Mouse (Mus musculus): ENCODE results near the gene Hmg20b.
A peak's percentile ranks its signal among the peaks of the same experiment; 100 is the strongest.

Hmg20b gene

DNA sequence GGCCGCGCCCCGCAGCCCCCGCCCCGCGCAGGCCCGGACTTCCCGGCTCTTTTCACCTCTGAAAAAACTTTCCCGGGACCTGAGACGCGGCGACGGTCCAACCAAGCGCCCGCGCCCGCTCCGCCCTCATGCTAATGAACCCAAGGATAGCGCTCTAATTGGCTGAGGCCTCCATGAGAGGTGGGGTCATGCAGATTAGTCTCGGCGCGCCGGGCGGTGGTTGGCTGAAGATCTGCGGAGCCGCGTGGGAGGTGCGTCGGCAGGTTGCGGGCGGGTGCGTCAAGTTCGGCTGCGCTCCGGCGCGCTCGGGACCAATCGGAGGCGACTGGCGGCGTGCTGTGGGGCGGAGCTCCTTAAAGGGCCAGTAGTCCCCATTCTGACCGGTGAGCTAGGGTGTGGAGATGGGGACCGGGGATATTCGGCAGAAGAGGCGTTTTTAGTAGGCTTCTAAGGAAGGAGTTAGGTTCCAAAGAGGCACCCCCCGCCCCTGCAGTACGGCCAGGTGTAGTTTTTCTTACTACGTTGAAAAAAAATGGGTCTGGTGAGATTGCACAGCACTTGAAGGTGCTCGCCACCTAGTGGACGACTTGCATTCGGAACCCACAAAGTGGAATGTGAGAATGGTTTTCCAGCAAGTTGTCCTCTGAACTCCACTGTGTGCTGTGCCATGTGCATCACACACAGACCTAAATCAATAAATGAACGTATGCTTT is at the start of gene Hmg20b:
Hmg20b (minus strand) TSS at position 130 of the 713 bp plus-strand sequence.
- DNase-seq (ENCODE audit: low spot score in 2 of 2), result peak; percentile 99 to 100

DNA sequence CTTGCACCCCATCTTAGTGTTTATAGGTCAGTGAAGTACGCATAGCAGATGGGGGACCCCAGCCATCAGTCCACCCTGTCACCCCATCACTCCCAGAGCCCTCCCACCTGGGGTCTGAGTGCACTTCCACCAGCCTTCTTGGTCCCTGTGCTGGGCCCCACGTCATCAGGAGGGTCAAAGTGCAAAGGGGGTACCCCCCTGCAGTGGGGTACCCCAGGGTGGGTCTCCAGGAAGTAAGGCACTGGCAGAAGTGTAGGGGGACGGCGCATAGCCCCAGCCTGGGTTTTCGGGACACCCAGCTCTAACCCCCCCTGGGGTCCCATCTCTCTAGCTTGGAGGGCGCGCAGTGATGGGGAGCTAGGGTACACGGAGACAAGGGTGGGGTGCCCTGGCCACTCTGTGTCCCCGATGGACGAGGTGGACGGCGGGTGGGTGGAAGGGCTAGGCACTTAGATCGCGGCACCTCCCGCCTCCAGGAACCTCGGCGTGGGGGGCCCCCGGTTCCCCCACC is 49.6 kb upstream of the Hmg20b start:
- DNase-seq (ENCODE audit: low spot score in 2 of 2), result no peak

DNA sequence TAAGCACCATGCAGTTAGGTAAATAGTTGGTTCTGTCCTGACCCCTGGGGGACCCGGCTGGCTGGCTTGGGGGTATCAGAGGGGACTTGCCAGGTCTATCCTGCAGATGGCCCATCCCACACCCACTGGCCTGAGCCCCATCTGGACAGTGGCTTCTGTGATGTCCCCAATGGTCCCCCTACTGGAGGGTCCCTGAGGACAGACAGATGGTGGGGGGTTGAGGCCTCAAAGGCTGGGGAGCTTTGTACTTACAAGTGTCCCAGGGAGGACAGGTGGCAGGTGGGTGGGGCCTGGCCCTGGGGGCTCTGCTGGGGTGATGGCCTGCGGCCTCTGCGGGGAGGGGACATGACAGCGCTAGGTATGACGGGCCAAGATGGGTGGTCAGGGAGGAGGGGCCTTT is 49.0 kb upstream of the Hmg20b start:
- DNase-seq (ENCODE audit: low spot score in 2 of 2), result no peak

DNA sequence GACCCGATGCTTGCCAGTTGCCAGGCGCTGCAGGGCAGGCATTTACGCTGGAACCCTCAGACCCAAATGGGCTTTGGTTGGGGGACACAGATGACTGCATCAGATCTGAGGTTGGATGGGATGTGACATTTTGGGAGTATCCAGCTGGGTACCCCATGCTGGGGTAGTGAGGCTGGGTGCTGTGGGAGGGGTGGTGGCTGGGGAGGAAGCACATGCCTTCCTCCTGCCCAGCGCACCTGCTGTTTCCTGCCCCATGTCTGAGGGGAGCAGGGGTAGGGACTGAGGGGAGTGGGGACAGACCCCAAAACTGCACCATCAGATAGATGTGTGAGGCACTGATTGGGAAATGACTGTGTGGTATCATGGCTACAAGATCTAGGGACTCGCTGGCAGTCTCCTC is 46.5 kb upstream of the Hmg20b start:
- DNase-seq (ENCODE audit: low spot score in 2 of 2), result no peak

DNA sequence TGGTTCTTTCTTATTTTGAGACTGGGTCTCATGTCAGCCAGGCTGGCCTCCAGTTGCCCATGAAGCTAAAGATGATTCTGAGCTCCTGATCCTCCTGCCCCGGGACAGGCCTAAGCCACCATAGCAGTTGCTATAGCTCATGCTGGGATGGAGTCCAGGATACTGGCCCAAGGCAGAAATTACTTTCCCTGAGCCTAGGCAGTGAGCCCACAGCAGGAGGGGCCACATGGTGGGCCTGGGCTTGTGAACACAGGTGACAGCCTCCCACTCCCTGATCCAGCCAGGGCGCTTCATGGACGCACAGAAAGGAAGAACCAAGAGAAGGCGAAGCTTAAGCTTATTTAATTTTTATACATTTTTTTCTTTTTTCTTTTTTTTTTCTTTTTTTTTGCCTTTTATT is 45.6 kb upstream of the Hmg20b start:
- DNase-seq (ENCODE audit: low spot score in 2 of 2), result no peak

- peak in 1 of 2 experiments; percentile 67 for DNase-seq (ENCODE audit: low spot score in 2 of 2)
Observed at GRCm38 (mm10) chr10:81395127-81395526, 44.8 kb upstream of the Hmg20b start.

DNA sequence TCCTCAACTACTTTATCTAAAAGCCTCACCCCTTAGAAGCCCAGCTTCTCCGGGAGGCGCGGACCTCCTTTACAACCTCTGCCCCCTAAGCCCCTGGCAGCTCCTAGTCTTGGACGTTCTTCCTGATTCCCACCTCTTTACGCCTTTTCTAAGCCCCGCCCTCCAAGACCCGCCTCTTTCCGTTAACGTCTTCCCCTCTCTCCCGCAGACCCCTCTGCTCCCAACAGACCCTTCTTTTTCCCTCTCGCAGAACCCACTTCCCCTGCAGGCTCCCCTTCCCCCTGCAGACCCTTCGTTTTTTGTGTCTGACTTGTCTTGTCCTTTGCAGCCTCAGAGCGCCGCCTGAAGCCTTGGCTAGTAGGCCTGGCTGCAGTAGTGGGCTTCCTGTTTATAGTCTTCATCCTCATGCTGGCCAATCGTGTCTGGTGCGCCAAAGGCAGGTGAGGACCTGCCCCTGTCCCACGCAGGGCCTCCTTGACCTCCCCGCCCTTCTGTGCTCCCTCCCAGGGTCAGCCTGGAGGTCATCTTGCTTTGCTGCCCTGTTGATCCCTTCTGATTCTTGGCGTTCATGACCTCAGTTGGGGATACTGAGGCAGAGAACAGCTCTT is 43.3 kb upstream of the Hmg20b start:
- DNase-seq (ENCODE audit: low spot score in 2 of 2), result no peak

- no peak for DNase-seq (ENCODE audit: low spot score in 2 of 2)
Observed at GRCm38 (mm10) chr10:81392781-81393185, 42.5 kb upstream of the Hmg20b start, which contains the start of gene Smim24. Gene Smim24, plus strand, starts transcription at chr10:81393051.

DNA sequence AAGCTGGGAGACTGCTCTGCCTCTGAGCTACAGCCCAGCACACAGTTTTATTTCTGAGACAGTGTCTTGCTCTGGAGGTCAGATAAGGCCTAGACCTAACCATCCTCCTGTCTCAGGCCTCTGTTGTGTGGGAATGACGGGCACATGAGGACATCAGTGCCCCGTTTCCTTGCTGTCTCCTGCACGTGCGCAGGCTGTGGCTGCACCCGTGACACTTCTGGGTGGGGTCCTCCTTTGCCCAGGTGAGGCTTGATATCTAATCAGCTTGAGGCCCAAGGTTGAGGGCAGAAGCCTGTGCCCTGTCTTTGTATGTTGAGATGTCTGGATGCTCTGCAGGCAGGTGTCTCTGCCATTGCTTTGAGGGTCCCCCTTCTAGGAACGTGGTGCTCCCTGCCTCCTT is 42.0 kb upstream of the Hmg20b start:
- no peak for DNase-seq (ENCODE audit: low spot score in 2 of 2)

DNA sequence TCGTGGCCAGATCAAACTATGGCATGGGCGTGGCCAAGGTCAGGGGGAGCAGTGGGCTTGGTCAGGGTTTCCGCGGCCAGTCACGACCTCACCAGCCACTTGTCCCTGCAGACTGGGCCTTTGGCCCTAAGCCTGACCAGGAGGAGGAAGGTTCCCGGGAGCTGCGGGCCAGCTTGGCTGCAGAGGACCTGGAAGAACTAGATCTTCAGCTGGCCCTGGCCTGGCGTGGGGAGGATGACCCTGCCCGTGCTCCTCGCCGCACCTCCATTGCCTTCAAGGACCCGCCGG is 40.3 kb upstream of the Hmg20b start:
- no peak for DNase-seq (ENCODE audit: low spot score in 2 of 2)

DNA sequence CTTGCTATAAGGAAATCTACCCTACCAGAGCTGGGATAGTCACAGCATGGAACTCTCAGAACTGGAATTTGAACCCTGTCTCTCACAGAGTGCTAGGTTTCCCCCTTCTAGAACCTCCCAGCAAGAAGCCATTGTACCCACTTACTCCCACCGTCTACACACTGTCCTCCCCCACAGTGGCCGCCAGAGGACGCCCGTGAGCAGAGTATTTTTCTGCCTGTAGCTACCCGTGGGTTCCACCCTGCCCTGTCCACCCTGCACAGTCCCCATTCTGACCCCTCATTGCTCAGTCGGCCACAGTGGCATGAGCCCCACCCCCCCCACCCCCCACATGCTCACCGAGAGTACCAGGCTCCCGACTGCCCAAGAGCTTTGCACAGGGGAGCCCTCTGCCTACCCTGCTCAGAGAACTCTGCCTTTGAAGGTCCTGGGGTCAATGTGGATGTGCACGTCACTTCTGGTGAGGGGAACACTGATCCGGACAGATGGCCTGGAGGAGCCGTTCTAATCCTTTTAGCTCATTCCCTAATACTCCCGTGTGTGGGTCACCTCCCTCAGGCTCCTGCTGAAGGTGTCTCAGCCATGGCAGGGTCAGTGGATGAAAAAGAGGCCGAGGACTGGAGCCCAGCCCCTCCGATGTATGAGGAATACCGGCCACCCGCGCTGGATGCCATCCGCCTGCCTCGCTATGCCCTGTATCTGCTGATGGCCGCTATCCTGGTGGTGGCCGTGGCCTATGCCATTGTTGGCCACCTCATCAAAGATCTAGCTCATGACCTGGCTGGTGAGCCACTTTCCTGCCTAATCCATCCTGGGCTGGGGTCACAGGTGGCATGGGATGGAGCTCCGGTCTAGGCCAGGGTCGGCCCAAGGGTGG is 39.8 kb upstream of the Hmg20b start:
- peak in 1 of 2 experiments; percentile 65 for DNase-seq (ENCODE audit: low spot score in 2 of 2)

GRCm38 (mm10) chr10:81389373-81389772 is 39.1 kb upstream of the Hmg20b start:
- no peak for DNase-seq (ENCODE audit: low spot score in 2 of 2)

DNA sequence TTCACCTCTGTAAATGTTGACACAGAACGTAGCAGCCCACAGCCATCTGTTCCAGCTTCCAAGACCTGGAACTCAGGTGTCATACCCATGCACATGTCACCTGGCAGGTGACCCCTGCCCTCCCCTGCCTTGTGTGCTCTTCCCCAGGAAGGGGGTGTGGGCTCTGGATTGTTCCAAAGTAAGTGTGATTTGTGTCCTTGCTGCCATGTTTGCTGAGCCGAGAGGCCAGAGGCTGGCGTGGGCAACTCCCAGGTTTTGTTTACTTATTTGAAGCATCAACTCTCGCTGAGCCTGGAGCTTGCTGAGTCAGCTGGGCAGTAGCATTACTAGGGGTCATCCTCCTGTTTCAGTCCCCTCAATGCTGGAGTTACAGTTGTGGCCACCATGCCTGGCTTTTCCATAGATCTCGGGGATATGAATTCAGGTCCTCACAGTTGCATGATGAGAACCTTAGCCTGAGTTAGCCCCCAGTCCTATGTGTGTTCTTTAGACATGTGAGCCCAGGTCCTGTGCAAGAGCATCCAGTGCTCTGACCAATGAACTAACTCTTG is 38.3 kb upstream of the Hmg20b start, which contains the start of gene Gm48552:
Gm48552 (plus strand) TSS at position 501 of the 551 bp plus-strand sequence.
- no peak for DNase-seq (ENCODE audit: low spot score in 2 of 2)

DNA sequence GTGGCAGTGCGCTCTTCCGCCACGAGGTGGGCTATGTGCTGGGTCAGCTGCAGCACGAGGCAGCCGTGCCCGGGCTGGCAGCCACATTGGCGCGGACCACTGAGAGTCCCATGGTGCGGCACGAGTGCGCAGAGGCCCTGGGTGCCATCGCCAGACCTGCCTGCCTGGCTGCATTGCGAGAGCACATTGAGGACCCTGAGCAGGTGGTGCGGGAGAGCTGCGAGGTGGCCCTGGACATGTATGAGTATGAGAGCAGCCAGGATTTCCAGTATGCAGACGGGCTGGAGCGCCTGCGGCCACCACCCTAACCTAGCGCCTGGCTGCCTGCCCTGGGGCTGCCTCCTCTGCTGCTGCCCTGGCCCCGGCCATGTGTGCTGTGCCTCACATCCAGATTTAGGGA is 37.4 kb upstream of the Hmg20b start:
- no peak for DNase-seq (ENCODE audit: low spot score in 2 of 2)

DNA sequence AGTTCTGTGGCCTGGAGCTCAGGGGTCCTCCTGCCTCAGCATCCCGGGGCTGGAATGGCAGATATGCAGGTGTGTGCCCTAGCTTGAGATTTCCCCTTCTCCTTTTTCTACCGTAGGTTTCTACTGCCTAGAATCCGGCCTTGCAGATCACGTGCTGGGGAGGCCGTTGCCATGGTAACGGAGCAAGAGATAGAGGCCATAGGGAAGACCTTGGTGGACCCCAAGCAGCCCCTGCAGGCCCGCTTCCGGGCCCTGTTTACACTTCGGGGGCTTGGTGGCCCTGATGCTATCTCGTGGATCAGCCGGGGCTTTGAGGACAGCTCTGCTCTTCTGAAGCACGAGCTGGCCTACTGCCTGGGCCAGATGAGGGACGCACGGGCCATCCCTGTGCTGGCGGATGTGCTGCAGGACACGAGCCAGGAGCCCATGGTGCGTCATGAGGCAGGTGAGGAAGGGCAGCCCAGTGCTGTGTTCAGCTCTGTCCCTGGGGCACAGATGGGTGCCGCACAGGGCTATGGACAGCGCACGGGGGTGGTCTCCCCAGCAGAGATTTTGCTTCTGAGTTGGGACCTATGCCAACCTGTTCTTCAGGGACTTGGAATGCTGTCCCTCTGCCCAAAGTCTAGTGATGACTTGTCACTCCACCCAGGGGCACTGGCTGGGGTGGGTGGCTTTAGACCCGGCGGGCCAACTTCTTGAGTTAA is 35.5 kb upstream of the Hmg20b start:
- DNase-seq (ENCODE audit: low spot score in 2 of 2), result no peak

GRCm38 (mm10) chr10:81384605-81384982 is 34.3 kb upstream of the Hmg20b start:
- DNase-seq (ENCODE audit: low spot score in 2 of 2), result no peak

GRCm38 (mm10) chr10:81383802-81384604 is 33.7 kb upstream of the Hmg20b start, which contains the start of the genes Dohh and Gm48551:
Gene Dohh, plus strand, starts transcription at chr10:81384428.
Gene Gm48551, plus strand, starts transcription at chr10:81384466.
- DNase-seq (ENCODE audit: low spot score in 2 of 2), result peak; percentile 98 to 99

GRCm38 (mm10) chr10:81382039-81382438 is 31.8 kb upstream of the Hmg20b start:
- no peak for DNase-seq (ENCODE audit: low spot score in 2 of 2)

GRCm38 (mm10) chr10:81379809-81380378 is 29.6 kb upstream of the Hmg20b start:
- DNase-seq (ENCODE audit: low spot score in 2 of 2), result no peak

DNA sequence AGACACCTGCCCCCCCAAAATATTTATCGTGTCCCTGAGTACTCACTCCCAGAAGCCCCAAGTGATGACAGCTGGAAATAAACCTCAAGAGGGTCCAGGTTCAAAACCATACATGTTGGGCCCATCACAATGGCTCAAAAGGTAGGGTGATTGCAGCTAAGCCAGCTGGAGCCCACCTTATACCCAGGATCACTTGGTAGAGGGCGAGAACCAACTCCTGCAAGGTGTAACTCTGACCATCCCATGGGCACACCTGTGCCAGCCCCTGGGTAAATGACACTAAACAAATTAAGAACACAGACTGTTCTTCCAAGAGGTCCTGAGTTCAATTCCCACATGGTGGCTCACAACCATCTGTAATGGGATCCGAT is 28.9 kb upstream of the Hmg20b start:
- no peak for DNase-seq (ENCODE audit: low spot score in 2 of 2)

Data from frontal cortex, postnatal 14 days (tissue).